Mouse (Mus musculus) C2C12 (cell line): ENCODE data around the gene Polr1d.

Source experiments
- CEBPB ChIP-seq: IDR thresholded peaks from one replicate; pipeline ENCODE4 v1.6.1; 2011; ENCODE audit warnings: low read depth, mild to moderate bottlenecking, control low read depth, moderate library complexity
- CTCF ChIP-seq: IDR thresholded peaks from one replicate; pipeline ENCODE4 v1.5.1; 2011; ENCODE audit not compliant: control insufficient read depth, insufficient read depth, insufficient read length
- MYOG ChIP-seq: IDR thresholded peaks from one replicate; pipeline ENCODE4 v1.6.1; 2011; ENCODE audit not compliant: control insufficient read depth, insufficient read length; ENCODE audit errors: extremely low read depth
- USF1 ChIP-seq: IDR thresholded peaks from one replicate; pipeline ENCODE4 v1.6.1; 2011; ENCODE audit warnings: low read depth, mild to moderate bottlenecking, control low read depth, moderate library complexity

- TF ChIP-seq USF1 = no peak
- TF ChIP-seq MYOG = no peak
- no peak for TF ChIP-seq CTCF
- no peak for TF ChIP-seq CEBPB
Observed at GRCm38 (mm10) chr5:147070791-147071516, 5.9 kb upstream of the Polr1d start.
